Mouse (Mus musculus): ENCODE measurements around the gene 4921524J17Rik. TPM values are rescaled to one million over a fixed set of nuclear protein-coding genes. Genes with fewer than 3 reads are reported as not detected.
A peak's percentile ranks its signal among the peaks of the same experiment; 100 is the strongest.

4921524J17Rik gene
- total RNA-seq (2021), result 10 to 100 TPM; 20.4 to 46.6 TPM
- polyA plus RNA-seq (2012; rRNA removed), result 1.8 and 3.2 TPM in 2 replicates
- long read RNA-seq, transcript 4921524J17Rik-201 (4 exons, 1,587 nt), result major isoform, 17 of 21 reads
- long read RNA-seq, partial matches to known transcripts, result 1 of 21 reads
- long read RNA-seq, other reads (novel, unspliced or antisense), result 2 of 21 reads

GRCm38 (mm10) chr8:85432168-85433016 lies at the start of gene 4921524J17Rik:
4921524J17Rik (minus strand) TSS chr8:85432833.
- DNase-seq, result peak; percentile 99

DNA sequence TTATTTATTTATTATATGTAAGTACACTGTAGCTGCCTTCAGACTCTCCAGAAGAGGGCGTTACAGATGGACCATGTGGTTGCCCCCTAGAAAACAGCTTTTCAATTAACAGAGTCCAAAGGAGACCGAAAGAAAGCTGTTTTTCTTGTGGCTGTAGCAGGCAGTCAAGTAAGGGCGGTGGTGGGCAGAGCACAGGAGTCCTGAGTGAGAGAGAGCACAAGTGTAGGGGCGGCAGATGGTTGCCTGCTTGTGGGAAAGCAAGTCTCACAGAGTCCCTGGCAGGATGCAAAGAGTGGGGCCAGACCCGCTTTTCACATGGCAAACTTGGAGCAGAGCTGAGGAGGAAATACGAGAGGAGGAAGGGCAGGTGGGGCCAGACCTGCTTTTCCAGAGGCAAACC lies 49.8 kb upstream of the 4921524J17Rik start:
- no peak for DNase-seq

DNA sequence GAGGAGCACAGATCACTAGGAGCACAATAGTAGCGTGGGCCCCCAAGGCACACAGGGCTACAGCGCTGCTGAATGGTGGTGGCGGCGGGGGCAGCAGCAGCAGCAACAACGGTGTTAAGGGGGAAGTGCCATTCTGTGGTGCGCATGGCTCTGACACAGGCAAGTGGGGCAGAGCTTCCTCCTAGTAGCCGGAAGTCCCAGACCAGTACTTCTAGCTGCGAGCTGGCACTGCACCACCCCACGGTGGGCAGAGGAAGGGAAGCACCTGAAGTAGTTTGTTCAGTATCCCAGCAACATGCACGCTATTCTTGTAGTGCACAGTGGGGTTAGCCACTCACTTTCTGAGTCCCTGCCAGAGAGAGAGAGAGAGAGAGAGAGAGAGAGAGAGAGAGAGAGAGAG lies 49.3 kb upstream of the 4921524J17Rik start:
- no peak for DNase-seq

DNA sequence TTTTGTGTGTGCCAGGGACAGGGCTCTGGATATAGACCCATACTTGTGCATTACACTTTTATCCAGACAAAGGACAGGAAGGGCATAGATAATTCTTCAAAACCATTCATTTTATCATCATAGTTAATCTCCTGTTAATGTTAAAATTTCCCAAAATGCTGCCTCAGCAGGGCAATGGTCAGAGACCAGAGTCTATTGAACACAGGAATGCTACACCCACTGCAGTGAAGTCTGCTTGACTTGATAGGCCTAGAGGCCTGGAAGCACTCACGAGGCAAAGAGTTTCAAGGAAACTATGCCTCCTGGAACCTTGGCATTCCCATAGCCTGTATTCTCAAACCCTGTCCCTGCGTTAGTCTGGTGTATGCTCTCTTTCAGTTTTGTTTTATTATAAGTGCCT lies 47.1 kb upstream of the 4921524J17Rik start:
- no peak for DNase-seq

DNA sequence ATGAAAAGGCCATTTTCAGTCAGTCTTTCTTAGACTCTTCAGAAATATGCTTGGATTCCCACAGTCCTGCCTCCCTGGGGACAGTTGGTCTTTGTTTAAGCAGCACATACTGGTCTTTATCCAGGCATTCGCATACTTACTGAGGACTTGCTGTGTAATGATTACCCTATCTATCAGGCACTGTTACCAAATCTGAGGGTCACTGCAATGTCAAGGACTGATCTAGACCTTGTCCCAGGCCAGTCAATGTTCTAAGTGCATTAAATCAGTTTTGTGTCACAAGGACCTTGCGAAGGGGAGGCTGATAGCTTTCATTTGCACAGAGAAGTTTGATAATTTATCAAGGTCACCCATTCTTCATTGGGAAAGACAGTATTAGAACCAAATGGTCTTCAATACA lies 45.8 kb upstream of the 4921524J17Rik start:
- peak; percentile 77 for DNase-seq

DNA sequence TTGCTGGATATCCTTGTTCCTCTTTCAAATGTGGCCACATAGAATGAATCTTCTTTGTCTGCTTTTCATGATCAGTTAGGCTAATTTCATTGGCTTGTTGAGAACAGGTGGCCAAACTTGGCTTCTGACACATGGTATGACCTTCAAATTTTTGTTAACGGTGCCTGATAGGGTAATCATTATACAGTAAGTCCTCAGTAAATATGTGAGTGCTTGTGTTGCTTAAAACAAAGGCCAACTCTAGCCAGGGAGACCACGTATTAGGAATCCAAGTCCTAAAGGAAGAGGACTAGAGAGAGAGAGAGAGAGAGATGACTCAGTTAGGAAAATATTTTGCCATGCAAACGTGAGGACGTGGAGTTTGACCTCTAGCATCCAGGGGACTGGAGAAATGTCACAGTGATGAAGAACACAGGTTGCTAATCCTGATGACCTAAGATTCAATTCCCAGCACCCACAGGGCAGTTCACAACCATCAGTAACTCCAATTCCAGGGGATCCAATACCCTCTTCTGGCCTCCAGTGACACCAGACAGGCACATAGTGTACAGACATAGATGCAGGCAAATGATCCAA lies 44.4 kb upstream of the 4921524J17Rik start:
- DNase-seq, result peak; percentile 31

DNA sequence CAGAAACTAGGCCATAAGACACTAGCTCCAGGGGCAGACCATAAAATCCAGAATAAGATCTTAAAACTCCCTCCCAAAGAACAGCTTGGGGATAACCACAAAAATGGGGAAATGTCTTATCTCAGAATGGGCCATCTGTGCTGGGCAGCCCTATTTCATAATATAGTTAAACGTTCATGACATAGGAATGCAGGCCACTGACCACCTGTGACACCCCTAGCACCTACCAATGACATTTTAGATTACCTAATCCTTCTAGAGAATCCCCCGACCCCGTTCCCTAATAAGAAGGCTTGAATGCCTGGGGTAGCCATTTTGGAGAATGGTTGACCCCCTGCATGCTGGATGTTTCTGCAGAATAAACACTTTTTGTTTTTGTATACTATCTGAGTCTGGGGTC lies 42.3 kb upstream of the 4921524J17Rik start:
- no peak for DNase-seq

DNA sequence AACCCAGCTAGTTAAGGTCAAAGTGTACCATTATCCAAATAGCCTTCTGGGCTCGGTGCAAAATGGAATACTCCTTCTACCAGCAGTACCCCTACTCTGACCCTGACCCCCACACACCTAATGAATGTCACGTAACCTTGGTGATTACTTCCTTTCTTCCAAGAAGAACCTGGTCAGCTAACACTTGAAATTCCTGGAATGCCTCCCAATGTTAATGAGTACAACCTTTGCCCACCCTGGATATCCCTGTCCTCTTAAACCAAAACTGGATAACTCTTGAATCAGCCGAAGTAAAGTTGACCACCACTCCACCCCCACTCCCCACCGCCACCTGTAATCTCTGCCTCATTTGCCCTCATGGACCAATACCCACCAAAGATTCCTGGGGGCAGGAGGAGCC lies 40.6 kb upstream of the 4921524J17Rik start:
- no peak for DNase-seq

- no peak for DNase-seq
These were observed 40.2 kb upstream of the 4921524J17Rik start for GRCm38 (mm10) chr8:85472800-85473199.

DNA sequence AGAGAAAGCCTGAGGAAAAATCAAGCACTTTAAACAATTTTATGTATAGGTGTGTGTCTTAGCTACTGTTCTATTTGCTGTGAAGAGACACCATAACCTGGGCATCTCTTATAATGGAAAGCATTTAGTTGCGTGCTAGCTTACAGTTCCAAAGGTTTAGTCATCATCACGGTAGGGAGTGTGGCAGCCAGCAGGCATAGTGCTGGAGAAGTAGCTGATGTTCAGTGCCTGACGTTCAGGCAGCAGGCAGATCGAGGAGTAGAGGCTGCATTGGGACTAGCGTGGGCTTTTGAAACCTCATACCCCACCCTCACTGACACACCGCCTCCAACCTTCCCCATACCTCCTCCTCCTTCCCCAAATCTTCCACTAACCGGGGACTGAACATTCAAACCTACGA lies 38.1 kb upstream of the 4921524J17Rik start:
- DNase-seq, result no peak

DNA sequence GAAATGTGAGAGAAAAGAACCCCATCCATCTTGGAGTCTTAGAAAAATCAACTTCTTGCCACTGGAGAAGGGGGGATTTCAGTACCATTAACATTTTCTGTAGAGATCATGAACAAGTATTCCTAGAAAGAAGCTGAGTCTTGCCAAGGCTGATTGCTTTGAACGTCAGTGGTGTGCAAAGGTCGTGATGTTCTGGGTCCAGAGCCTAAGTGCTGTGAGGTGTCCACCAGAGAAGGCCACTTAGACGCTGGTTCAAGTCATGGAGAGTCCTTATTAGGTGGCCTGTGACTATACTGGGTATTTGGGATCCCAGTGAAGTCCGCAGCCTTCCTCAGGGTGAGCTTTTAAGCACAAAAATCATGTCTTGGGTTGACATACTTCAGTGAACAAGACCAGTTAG lies 33.4 kb upstream of the 4921524J17Rik start:
- no peak for DNase-seq

- no peak for DNase-seq
These were observed 31.7 kb upstream of the 4921524J17Rik start for GRCm38 (mm10) chr8:85464316-85464715.

- DNase-seq, result no peak
These were observed 29.8 kb upstream of the 4921524J17Rik start for GRCm38 (mm10) chr8:85462441-85462840.

DNA sequence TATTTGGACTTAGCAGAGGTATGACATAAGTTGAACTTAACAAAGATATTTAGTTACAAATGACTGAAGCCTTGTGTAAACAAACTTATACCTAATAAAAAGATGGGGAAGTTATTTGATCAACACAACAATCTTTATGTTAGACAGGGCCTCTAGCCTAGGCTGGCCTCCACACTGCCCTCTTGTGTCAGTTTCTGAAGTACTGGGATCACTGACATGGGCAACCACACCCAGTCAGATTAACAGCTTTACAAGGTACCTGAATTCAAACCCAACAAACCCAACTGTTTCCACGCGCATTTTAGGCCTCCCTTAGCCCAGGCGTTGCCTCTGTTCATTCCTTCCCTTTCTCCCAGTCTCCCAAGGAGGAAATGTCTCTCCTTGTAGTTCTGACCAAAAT lies 28.7 kb upstream of the 4921524J17Rik start:
- no peak for DNase-seq

GRCm38 (mm10) chr8:85460804-85461203 lies 28.2 kb upstream of the 4921524J17Rik start:
- peak; percentile 38 for DNase-seq

DNA sequence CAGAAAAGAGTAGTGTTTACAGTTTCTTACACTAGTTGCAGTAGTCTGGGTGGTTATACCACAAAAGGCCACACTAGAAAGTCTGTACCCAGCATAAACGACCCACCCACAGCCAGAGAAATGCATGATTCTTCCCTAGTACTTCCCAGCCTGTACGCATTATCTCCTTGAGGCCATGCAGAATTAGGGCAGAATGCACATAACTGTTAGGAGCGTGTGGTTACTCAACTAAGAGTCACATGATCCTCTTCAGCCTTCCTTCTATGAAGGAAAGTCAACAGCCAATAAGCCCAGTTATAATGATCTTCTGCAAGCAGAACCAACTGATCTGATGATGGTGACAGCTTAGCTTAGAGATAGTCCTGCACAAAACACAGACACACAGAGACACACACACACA lies 26.9 kb upstream of the 4921524J17Rik start:
- no peak for DNase-seq

DNA sequence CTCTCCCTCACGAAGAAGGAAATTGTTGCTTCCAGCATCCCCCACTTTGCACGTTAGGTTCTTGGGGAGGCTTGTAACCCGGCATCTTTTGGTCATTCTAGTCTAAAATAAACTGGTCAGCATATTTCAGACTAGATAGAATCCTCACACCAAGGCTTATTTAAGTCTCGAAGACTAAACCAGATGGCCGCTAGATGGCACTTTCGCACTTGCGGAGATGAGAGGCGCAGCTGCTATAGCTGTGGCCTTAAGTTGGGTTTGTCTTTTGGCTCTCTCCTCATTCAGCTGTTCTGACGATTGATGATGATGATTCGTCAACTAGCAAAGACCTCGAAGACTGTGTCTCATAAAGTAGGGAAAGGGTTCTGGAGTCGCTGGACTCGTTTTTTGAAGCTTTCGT lies 23.9 kb upstream of the 4921524J17Rik start:
- DNase-seq, result peak; percentile 68

- DNase-seq, result no peak
These were observed 22.1 kb upstream of the 4921524J17Rik start for GRCm38 (mm10) chr8:85454750-85455149.

- no peak for DNase-seq
These were observed 20.6 kb upstream of the 4921524J17Rik start for GRCm38 (mm10) chr8:85453256-85453655.

- DNase-seq, result no peak
These were observed 19.7 kb upstream of the 4921524J17Rik start for GRCm38 (mm10) chr8:85452328-85452727.

DNA sequence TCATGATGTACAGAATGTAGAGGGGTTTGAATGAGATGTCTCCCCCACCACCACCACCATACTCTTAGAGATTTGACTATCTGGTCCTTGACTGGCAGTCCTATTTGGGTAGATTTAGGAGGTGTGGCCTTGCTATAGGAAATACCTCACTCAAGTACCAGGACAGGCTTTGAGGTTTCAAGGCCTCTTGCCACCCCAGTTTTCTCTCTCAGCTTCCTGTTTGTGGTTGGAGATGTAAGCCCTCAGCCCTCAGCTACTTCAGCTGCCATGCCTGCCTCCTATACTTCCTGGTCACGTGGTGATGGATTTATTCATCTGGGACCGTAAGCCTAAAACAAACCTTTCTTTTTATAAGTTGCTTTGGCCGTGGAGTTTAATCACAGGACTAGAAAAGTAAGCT lies 17.7 kb upstream of the 4921524J17Rik start:
- no peak for DNase-seq

DNA sequence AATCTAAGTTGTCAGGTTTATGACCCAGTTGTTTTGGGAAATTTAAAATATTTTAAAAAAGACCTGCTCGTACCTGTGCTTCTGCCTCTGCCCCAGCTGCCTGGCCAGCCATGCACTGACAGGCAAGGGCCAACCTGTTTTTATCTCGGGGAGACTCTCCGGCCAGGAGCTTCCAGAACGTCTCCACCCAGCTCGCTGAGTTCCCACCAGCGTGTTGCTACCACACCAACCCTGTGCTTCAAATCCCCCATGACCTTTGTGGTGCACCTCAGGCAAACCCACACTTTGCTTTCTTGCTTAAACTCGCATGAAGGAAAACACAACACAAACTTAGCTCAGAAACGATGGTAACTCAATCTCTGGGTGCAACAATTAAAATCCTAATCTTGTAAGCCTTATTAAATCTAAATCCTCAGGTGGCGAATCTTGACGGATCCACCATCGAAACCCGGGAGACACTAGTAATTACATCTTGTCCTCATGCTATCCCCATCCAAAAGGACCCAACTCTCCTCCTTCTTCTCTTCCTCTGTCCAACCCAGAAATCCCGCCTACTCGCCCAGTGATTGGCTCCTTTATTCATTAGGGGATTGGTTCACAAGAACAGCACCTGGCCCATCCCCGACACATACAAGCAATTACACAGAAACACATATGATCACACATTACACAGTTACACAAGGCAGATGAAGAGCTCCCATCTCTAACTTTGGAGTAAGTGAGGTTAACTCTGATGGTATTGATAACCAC lies 13.5 kb upstream of the 4921524J17Rik start:
- DNase-seq, result no peak

DNA sequence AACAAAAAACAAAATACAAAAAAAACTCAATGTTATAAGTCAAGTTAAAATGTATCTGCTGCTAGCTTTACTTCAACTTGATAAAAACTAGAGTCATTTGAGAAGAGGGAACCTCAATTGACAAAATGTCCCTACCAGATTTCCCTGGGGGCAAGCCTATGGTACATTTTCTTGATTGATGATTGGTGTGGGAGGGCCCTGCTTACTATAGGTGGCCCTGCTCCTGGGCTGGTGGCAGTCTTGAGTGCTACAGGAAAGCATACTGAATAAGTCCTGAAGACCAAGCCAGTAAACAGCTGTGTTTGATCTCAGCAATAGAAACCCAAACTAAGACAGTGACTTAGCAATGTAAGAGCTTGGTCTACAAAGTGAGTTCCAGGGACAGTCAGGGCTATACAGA lies 11.5 kb upstream of the 4921524J17Rik start:
- DNase-seq, result no peak
